Mouse (Mus musculus) spleen, embryonic (tissue): ENCODE measurements around the gene Paip2b.
"Not testable (repeated sequence)": the region's sequence is repeated elsewhere in the genome, so short reads cannot be mapped to it uniquely, and the experiment has no call there.

ENCODE experiments used
- CTCF ChIA-PET: fragments of 350-600 bp; sonication (Branson Sonifier 250); formaldehyde crosslinking; loops from one replicate; lab custom pipeline; 2022; lab: Charles Lee

The Paip2b gene

DNA sequence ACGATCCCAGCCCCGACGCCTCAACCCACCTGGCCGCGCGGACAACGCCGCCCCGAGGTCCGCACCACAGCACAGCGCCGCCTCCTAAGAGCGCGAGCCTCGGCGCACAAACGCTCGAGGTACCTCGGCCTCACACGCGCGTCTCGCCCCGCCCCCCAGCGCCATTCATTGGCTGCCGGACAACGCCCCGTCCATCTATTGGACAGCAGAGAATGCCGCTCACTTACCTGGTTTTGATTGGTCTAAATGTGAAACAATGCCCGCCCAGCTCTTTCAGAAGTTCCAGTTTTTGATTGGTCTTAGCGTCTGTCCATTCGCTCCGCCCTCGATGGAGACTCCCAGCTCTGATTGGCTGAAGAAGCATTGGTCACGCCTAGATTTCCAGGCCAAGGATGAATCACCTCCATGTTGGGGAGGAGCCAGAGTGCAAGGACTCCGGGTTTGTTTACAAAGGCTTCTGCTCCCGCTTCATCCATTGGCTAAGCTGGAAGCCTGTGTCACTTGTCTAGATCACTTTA is at the start of gene Paip2b:
Paip2b (minus strand) TSS at position 136 of the 518 bp plus-strand sequence.
- CTCF ChIA-PET: no interaction called here

DNA sequence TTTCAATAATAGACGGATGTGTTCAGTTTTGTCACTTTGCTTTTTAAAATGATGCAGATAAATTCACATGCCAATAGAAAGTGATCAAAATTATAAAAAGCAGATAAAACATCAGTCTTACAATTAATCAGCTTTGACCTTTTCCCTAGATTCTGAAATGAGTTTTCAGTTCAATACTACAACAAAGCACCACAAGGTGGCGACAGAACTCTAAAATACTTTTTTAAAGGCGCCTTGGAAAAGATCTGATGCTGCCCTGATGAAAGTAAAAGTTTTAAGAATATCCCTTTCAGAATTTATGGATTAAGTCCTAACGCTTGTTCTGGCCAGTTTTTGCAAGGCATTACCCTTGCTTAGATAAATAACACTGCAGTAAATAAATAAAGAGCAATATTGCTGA is 48.3 kb upstream of the Paip2b start:
- CTCF ChIA-PET: interaction anchor here (0.8 to 1.0 kb wide), 3 partner anchors 9 to 48 kb away, joined by 3 read pairs; no protein-coding TSS in a partner anchor

- CTCF ChIA-PET: no interaction called here
Measured at GRCm38 (mm10) chr6:83867598-83868585, 36.4 kb upstream of the Paip2b start.

- CTCF ChIA-PET: no interaction called here
Measured at GRCm38 (mm10) chr6:83866954-83867597, 35.5 kb upstream of the Paip2b start, which contains the start of gene Zfp638. Gene Zfp638, plus strand, starts transcription at chr6:83867109.

DNA sequence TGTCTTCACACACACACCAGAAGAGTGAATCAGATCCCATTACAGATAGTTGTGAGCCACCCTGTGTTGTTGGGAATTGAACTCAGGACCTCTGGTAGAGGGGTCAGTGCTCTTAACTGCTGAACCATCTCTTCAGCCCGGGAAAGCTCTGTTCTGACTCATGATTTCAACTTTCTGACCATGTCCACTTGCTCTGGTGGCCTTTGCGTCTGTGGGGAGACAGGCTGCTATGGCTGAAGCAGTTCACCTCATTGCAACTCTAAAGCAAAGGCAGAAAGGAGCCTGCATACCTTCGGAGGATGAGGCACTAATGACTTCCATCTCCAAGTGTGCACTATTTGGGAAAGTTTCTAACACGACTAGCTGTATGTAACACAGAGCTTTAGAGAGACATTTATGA is 34.9 kb upstream of the Paip2b start:
- CTCF ChIA-PET: no interaction called here

DNA sequence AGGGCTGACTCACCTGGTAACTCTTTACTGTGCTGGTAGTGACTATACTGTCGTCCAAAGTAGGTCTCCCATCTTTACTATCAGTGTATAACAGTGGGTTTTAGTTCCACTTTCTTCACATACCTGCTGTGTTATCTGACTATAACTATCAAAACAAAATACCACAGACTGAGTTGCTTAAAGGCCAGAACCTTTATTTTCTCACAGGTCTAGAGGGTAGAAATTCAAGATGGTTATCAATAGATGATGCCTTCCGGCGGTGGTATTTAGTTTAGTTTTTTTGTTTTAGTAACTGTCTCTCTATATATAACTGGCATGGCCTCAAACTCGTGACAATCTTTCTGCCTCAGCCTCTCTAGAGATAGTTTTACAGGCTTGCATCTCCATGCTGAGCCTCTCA is 32.0 kb upstream of the Paip2b start:
- CTCF ChIA-PET: no interaction called here

DNA sequence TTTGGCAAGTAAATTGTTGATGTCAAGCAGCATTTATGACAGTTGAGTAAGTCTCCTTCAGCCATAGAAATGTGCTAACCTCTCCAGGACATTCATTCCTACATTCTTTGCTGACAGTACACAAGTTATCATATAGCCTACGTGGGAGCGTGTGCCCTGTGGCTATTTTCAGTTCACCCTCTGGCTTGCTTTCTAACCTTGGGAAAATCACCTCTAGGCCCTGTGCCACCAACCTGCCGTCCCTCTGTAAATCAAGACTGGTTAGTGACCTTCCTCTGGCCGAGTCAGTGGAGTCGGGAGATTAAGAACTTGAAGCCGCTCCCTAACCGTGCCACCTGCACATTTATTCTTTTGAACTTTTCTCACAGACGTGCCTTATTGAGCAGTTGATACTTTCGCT is 28.5 kb upstream of the Paip2b start:
- CTCF ChIA-PET: no interaction called here

DNA sequence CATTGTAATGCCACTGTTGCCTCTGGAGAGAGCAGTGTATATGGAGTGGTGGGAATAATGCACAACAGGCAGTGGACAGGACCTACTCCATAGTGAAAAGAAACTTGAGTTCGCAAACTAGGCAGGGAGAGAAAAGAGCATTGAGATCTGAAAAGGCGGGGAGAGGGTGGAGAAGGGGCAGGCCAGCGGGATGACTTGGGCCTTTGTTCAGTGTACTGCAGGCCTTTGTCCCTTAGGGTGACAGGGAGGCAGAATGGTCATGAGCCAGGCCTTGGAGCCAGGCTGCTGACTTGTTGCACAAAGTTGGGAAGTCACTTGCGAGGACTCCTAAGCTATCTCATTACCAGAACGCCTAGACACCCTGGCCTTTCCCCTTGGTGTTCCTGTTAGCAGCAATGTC is 25.9 kb upstream of the Paip2b start:
- CTCF ChIA-PET: no interaction called here

- CTCF ChIA-PET: no interaction called here
Measured at GRCm38 (mm10) chr6:83849446-83849845, 17.9 kb upstream of the Paip2b start.

DNA sequence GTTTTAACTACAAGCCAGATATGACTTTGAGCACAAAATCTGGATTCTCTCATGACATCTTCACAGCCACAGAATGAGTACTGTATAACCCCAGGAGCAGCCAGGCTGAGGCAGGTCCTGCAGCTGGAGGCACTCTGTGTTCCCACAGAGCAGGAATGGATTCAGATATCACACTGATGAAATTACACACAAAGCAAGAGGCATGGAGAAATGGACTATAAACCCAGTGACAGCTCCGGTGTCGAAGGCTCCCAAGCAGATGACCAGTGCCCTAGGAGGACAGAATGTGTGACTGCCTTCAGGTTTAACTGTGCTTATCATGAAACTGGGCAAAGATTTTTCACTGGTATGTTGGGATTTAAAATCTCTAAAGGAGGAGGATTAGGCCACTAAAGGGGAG is 14.6 kb upstream of the Paip2b start:
- CTCF ChIA-PET: no interaction called here

- CTCF ChIA-PET: no interaction called here
Measured at GRCm38 (mm10) chr6:83844913-83845312, 13.4 kb upstream of the Paip2b start.

DNA sequence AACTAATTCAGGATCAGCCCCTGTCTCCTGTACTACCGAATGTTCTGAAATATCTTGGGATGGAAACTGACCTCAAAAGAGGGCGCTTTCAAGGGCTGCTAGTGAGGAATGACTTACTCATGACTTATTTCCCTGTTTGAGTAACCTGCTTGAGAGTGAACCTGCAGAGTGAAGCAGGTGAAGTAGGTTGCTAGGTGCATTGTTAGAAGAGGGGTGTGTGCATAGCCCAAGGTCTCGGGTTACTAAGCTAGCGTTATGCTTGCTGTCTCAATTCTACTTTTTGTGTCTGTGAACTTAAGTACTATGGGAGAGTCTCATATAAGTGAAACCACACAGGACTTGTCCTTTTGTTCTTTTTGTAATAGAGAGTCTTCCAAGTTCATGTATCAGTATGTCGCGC is 8.5 kb upstream of the Paip2b start:
- CTCF ChIA-PET: no interaction called here

GRCm38 (mm10) chr6:83838046-83838445 is 6.5 kb upstream of the Paip2b start:
- CTCF ChIA-PET: no interaction called here

- CTCF ChIA-PET: no interaction called here
Measured at GRCm38 (mm10) chr6:83836826-83837225, 5.3 kb upstream of the Paip2b start.

- CTCF ChIA-PET: not testable (repeated sequence)
Measured at GRCm38 (mm10) chr6:83832393-83832792, 852 bp upstream of the Paip2b start.

DNA sequence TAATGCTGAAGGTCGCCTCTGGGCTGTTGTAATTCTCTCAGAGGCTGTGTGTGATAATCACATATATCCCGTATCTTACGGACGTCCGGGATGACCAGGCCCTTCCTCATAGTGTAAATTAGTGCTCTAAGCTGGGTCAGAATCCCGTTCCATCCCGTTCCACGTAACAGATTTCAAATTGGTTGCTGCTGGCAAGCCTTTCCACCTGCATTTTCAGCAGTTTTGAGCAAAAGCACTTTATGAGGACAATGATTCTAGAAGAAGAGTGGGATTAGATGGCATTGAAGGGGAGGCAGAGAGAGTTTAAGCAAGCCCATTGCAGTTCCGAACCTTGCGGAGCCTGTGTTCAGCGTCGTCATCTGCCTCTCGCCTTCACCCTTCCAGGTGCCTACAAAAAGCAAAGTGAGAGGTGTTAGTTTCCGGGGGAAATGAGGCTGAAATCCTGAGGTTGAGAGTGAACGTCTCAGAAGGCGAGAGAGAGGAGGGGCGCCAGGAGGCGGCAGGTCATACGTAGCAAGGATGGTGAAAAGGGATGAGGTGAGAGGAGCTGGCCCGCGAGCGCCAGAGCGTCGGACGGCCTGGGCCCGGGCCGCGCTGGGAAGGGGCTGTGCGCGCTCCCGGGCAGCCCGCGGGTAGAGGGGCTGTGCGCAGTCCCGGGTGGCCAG is 468 bp downstream of the Paip2b start:
- CTCF ChIA-PET: no interaction called here

- CTCF ChIA-PET: no interaction called here
Measured at GRCm38 (mm10) chr6:83821856-83822255, 9.7 kb downstream of the Paip2b start.

DNA sequence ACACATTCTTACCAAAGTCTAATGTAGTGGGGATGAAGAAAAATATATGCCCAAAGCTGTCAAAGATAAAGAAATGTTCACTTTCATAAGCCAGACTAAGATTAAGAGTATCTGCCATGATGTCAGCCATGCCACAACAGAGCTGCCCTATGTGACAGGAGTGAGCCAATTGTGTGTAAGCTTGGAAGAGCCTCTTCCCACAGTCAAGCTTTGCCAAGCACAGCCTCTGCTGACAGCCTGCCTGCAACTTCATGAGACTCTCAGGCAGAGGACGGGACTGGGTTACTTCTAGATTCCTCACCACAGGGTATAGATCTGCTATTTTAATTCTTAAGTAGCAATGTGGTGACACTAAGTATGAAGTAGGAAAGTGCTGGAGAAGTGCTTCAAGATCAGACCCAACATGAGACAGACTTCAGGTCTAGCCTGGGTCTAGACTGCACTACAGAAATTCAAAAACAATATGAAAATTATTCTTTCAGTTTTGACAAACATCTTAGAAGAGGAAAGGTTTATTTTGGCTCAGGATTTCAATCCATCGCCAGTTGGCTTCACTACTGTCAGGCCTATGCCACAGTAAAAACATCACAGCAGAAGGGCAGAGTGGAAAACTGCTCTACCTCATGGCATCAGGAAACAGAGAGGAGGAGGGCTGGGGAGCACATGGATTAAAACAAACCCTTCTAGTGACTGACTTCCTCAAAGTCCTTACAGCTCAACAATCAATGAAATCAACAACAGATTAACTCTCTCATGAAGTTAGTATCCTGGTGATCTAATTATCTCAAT is 10.6 kb downstream of the Paip2b start:
- CTCF ChIA-PET: no interaction called here

GRCm38 (mm10) chr6:83818996-83819395 is 12.5 kb downstream of the Paip2b start:
- CTCF ChIA-PET: no interaction called here

DNA sequence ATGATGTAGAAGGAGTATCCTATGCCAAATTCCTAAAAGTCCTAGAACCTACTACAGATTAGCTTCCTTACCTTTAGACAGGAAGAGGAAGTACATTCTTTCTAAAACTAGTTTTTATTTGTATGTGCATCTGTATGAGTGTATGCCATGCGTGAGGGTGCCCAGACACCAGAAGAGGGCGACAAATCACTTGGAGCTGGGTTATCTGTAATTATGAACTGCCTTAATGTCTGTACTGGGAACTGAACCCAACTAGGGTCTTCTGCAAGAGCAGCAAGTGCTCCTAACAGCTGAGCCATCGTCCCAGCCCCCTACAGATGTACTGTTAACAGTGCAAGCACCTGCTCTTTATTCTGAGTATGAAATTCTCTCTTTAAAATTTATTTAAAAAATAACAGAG is 15.7 kb downstream of the Paip2b start:
- CTCF ChIA-PET: no interaction called here

DNA sequence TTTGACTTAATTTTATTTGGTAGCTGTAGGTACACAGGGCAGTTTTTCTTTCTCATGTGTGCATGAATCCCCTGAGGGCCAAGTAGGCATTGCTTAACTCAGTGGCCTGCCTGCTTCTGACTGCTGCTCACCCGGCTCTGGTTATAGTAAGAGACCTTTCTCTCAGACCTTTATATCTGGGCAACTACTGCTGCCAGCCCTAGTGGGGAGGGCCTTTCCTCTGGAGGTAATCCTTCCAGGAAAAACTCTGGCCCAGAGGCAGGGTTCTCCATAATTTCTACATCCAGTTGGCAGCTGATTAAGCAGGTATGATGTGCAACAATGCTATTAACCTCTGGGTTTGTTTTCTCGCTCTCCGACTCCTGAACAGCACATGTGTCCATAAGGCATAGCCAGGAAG is 28.7 kb downstream of the Paip2b start:
- CTCF ChIA-PET: no interaction called here
